Mouse (Mus musculus): ENCODE data around the gene Xpnpep2. TPM values are rescaled to one million over a fixed set of nuclear protein-coding genes. Genes with fewer than 3 reads are reported as not detected.

Gene Xpnpep2
- total and polyA plus RNA-seq, 2 experiments: not detected

DNA sequence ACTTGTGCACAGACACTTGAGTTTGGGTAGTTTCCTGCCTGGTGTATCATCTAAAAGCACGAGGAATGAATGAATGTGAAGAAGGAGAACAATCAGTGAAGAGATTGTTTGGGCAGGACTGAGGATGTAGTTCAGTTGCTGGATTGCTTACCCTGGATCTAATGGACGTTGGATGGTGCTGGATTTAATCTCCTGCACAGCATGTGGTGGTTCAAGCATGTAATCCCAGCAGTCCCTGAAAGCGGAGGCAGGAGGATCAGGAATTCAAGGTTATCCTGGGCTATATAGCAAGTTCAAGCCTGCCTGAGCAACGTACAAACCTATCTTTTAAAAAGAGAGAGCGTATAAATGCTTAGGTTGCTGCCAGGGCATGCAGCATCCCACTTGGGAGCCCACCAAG is 36.1 kb upstream of the Xpnpep2 start:
- no peaks in the 10 kb centered on the region for H3K79me2 ChIP-seq (ENCODE audit: control insufficient read depth, insufficient read depth, low read length)
- H3K27me3 ChIP-seq (ENCODE audit: control insufficient read depth, insufficient read depth, low read length): no peaks in the 10 kb centered on the region
- TF ChIP-seq CTCF (IDR thresholded peaks at IDR 0.05; ENCODE audit: low read depth, low read length) (no peak), POLR2A (IDR thresholded peaks at IDR 0.05; ENCODE audit: extremely low read depth, insufficient read depth, low read length) (no peak)
- H3K4me3 ChIP-seq (ENCODE audit: insufficient read depth, low read depth, low read length): no peak overlapping the region
- no peaks in the 10 kb centered on the region for H3K36me3 ChIP-seq (ENCODE audit: control insufficient read depth, insufficient read depth, low read length)
- WGBS: 36% methylated on average over 5 of the region's 5 CpGs
- no peak overlapping the region for H3K9ac ChIP-seq (ENCODE audit: low read depth, low read length)
- no peaks in the 10 kb centered on the region for H3K4me1 ChIP-seq (ENCODE audit: control insufficient read depth, insufficient read depth, low read length)
- H3K27ac ChIP-seq (replicated peaks; ENCODE audit: insufficient read depth, low read depth, low read length): no peak overlapping the region
- no peak for DNase-seq (ENCODE audit: extremely low read depth, low read depth, low spot score)

DNA sequence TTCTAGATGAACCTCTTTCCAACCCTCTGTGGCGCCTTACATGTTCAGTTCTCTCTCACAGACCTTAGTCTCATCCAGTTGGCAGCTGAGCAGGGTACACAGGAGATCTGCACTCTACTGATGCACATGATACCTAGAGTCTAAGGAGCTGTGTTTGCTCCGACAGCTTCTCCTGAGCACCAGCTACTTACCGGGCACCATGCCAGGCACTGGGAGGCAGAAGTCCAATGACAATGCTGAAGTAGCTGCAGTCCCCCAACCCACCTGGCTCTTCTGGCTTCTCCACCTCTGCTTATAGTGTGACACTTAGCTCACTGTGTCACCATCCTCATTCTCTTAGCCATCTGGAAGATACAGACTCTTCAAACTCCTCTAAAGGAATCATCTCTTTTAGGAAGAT is 33.8 kb upstream of the Xpnpep2 start:
- Histone ChIP-seq H3K36me3 (ENCODE audit: control insufficient read depth, insufficient read depth, low read length) (no peaks in the 10 kb centered on the region), H3K9ac (ENCODE audit: low read depth, low read length) (no peak overlapping the region), H3K27me3 (ENCODE audit: control insufficient read depth, insufficient read depth, low read length) (no peaks in the 10 kb centered on the region), H3K4me3 (ENCODE audit: insufficient read depth, low read depth, low read length) (no peak overlapping the region), H3K27ac (replicated peaks; ENCODE audit: insufficient read depth, low read depth, low read length) (no peak overlapping the region), H3K4me1 (ENCODE audit: control insufficient read depth, insufficient read depth, low read length) (no peaks in the 10 kb centered on the region), H3K79me2 (ENCODE audit: control insufficient read depth, insufficient read depth, low read length) (no peaks in the 10 kb centered on the region)
- DNase-seq (ENCODE audit: extremely low read depth, low read depth, low spot score): no peak
- TF ChIP-seq CTCF (IDR thresholded peaks at IDR 0.05; ENCODE audit: low read depth, low read length): no peak
- no peak for TF ChIP-seq POLR2A (IDR thresholded peaks at IDR 0.05; ENCODE audit: extremely low read depth, insufficient read depth, low read length)
- 82% methylated on average over 3 of the region's 3 CpGs for WGBS

- Histone ChIP-seq H3K36me3 (ENCODE audit: control insufficient read depth, insufficient read depth, low read length) (no peaks in the 10 kb centered on the region), H3K4me3 (ENCODE audit: insufficient read depth, low read depth, low read length) (no peak overlapping the region), H3K9ac (ENCODE audit: low read depth, low read length) (no peak overlapping the region), H3K27me3 (ENCODE audit: control insufficient read depth, insufficient read depth, low read length) (no peaks in the 10 kb centered on the region), H3K4me1 (ENCODE audit: control insufficient read depth, insufficient read depth, low read length) (no peaks in the 10 kb centered on the region), H3K27ac (replicated peaks; ENCODE audit: insufficient read depth, low read depth, low read length) (no peak overlapping the region), H3K79me2 (ENCODE audit: control insufficient read depth, insufficient read depth, low read length) (no peaks in the 10 kb centered on the region)
- TF ChIP-seq POLR2A (IDR thresholded peaks at IDR 0.05; ENCODE audit: extremely low read depth, insufficient read depth, low read length) (no peak), CTCF (IDR thresholded peaks at IDR 0.05; ENCODE audit: low read depth, low read length) (no peak)
- 92% methylated on average over 4 of the region's 4 CpGs for WGBS
- DNase-seq (ENCODE audit: extremely low read depth, low read depth, low spot score): no peak
Measured at GRCm38 (mm10) chrX:48076806-48077425, 31.6 kb upstream of the Xpnpep2 start.

- 68% methylated on average over 5 of the region's 5 CpGs for WGBS
- TF ChIP-seq POLR2A (IDR thresholded peaks at IDR 0.05; ENCODE audit: extremely low read depth, insufficient read depth, low read length): no peak
- TF ChIP-seq CTCF (IDR thresholded peaks at IDR 0.05; ENCODE audit: low read depth, low read length): no peak
Measured at GRCm38 (mm10) chrX:48082364-48082763, 26.2 kb upstream of the Xpnpep2 start.

GRCm38 (mm10) chrX:48092129-48092528 is 16.4 kb upstream of the Xpnpep2 start:
- TF ChIP-seq CTCF (IDR thresholded peaks at IDR 0.05; ENCODE audit: low read depth, low read length) (no peak), POLR2A (IDR thresholded peaks at IDR 0.05; ENCODE audit: extremely low read depth, insufficient read depth, low read length) (no peak)
- Histone ChIP-seq H3K4me3 (ENCODE audit: insufficient read depth, low read depth, low read length) (no peak overlapping the region), H3K9ac (ENCODE audit: low read depth, low read length) (no peak overlapping the region), H3K79me2 (ENCODE audit: control insufficient read depth, insufficient read depth, low read length) (no peaks in the 10 kb centered on the region), H3K27ac (replicated peaks; ENCODE audit: insufficient read depth, low read depth, low read length) (no peak overlapping the region), H3K27me3 (ENCODE audit: control insufficient read depth, insufficient read depth, low read length) (no peaks in the 10 kb centered on the region), H3K36me3 (ENCODE audit: control insufficient read depth, insufficient read depth, low read length) (no peaks in the 10 kb centered on the region), H3K4me1 (ENCODE audit: control insufficient read depth, insufficient read depth, low read length) (no peaks in the 10 kb centered on the region)
- peak; percentile 0 for DNase-seq (ENCODE audit: extremely low read depth, low read depth, low spot score)
- WGBS: 53% methylated on average over 10 of the region's 10 CpGs

More at GRCm38 (mm10) chrX:48082364-48082763, 26.2 kb upstream of the Xpnpep2 start:
- no peaks in the 10 kb centered on the region for H3K4me1 ChIP-seq (ENCODE audit: control insufficient read depth, insufficient read depth, low read length)
- H3K4me3 ChIP-seq (ENCODE audit: insufficient read depth, low read depth, low read length): no peak overlapping the region
- no peaks in the 10 kb centered on the region for H3K79me2 ChIP-seq (ENCODE audit: control insufficient read depth, insufficient read depth, low read length)
- no peak overlapping the region for H3K9ac ChIP-seq (ENCODE audit: low read depth, low read length)
- H3K27ac ChIP-seq (replicated peaks; ENCODE audit: insufficient read depth, low read depth, low read length): no peak overlapping the region
- no peaks in the 10 kb centered on the region for H3K36me3 ChIP-seq (ENCODE audit: control insufficient read depth, insufficient read depth, low read length)
- H3K27me3 ChIP-seq (ENCODE audit: control insufficient read depth, insufficient read depth, low read length): no peaks in the 10 kb centered on the region
- no peak for DNase-seq (ENCODE audit: extremely low read depth, low read depth, low spot score)

- no peak overlapping the region for H3K9ac ChIP-seq (ENCODE audit: low read depth, low read length)
- H3K27me3 ChIP-seq (ENCODE audit: control insufficient read depth, insufficient read depth, low read length): no peaks in the 10 kb centered on the region
- H3K79me2 ChIP-seq (ENCODE audit: control insufficient read depth, insufficient read depth, low read length): no peaks in the 10 kb centered on the region
- 30% methylated on average over 3 of the region's 3 CpGs for WGBS
- no peak overlapping the region for H3K27ac ChIP-seq (replicated peaks; ENCODE audit: insufficient read depth, low read depth, low read length)
- no peak for DNase-seq (ENCODE audit: extremely low read depth, low read depth, low spot score)
- no peak overlapping the region for H3K4me3 ChIP-seq (ENCODE audit: insufficient read depth, low read depth, low read length)
- H3K36me3 ChIP-seq (ENCODE audit: control insufficient read depth, insufficient read depth, low read length): no peaks in the 10 kb centered on the region
- no peak for TF ChIP-seq POLR2A (IDR thresholded peaks at IDR 0.05; ENCODE audit: extremely low read depth, insufficient read depth, low read length)
- peak; percentile 28; the same call in 1 of the 2 replicates for TF ChIP-seq CTCF (IDR thresholded peaks at IDR 0.05; ENCODE audit: low read depth, low read length)
- no peaks in the 10 kb centered on the region for H3K4me1 ChIP-seq (ENCODE audit: control insufficient read depth, insufficient read depth, low read length)
Measured at GRCm38 (mm10) chrX:48093555-48093954, 15.0 kb upstream of the Xpnpep2 start.

All from liver, adult 2 months (tissue).